Mouse (Mus musculus) MEL (cell line): Measurements from ENCODE around the gene Baiap2l1.

Source experiments
- BHLHE40 ChIP-seq: IDR thresholded peaks from 2 replicates; pipeline ENCODE4 v1.6.1; 2012; ENCODE audit warnings: low read depth, mild to moderate bottlenecking, inconsistent platforms, low read length, improper control_type of control experiment, borderline replicate concordance
- CTCF ChIP-seq, 3 experiments: IDR thresholded peaks in 2 of 3; conservative IDR thresholded peaks in 1 of 3; 2 replicates each; pipeline ENCODE4 v1.5.1; 2011 to 2012; ENCODE audit warnings: low read length in 3 of 3, low read depth in 2 of 3, mild to moderate bottlenecking in 2 of 3, improper control_type of control experiment in 1 of 3, inconsistent platforms in 1 of 3, mixed read lengths in 1 of 3, moderate library complexity in 1 of 3; ENCODE audit not compliant: control insufficient read depth in 1 of 3, insufficient read depth in 1 of 3, poor library complexity in 1 of 3, severe bottlenecking in 1 of 3
- EP300 ChIP-seq, 2 experiments: IDR thresholded peaks; 2 replicates each; pipeline ENCODE4 v1.6.1; 2011; ENCODE audit warnings: improper control_type of control experiment in 2 of 2, low read length in 2 of 2, low read depth in 1 of 2, mild to moderate bottlenecking in 1 of 2
- GATA1 ChIP-seq: IDR thresholded peaks from 2 replicates; pipeline ENCODE4 v1.6.1; 2011; ENCODE audit warnings: low read depth, low read length, improper control_type of control experiment
- MAFK ChIP-seq: IDR thresholded peaks from 2 replicates; pipeline ENCODE4 v1.6.1; 2011; ENCODE audit warnings: low read depth, mild to moderate bottlenecking, low read length, improper control_type of control experiment, borderline replicate concordance
- MAX ChIP-seq: IDR thresholded peaks from 2 replicates; pipeline ENCODE4 v1.6.1; 2011; ENCODE audit warnings: low read length, improper control_type of control experiment
- MEF2A ChIP-seq: IDR thresholded peaks from 2 replicates; pipeline ENCODE4 v1.6.1; 2014; ENCODE audit warnings: low read depth, mild to moderate bottlenecking, inconsistent platforms, low read length, improper control_type of control experiment; ENCODE audit not compliant: poor library complexity, insufficient replicate concordance, severe bottlenecking; ENCODE audit errors: extremely low read depth
- POLR2A ChIP-seq, 2 experiments: IDR thresholded peaks; 2 replicates each; pipeline ENCODE4 v1.6.1; 2011 to 2012; ENCODE audit warnings: low read length in 2 of 2, mild to moderate bottlenecking in 2 of 2, control low read depth in 1 of 2, improper control_type of control experiment in 1 of 2, low read depth in 1 of 2, moderate library complexity in 1 of 2; ENCODE audit not compliant: control insufficient read depth in 1 of 2, insufficient read depth in 1 of 2, poor library complexity in 1 of 2
- POLR2AphosphoS2 ChIP-seq: IDR thresholded peaks from 2 replicates; pipeline ENCODE4 v1.6.1; 2011; ENCODE audit warnings: low read length, improper control_type of control experiment
- TBP ChIP-seq: IDR thresholded peaks from 2 replicates; pipeline ENCODE4 v1.8.0; 2011; ENCODE audit warnings: low read depth, low read length, improper control_type of control experiment
- TCF12 ChIP-seq: IDR thresholded peaks from 2 replicates; pipeline ENCODE4 v1.6.1; 2014; ENCODE audit warnings: low read depth, mild to moderate bottlenecking, inconsistent platforms, low read length, improper control_type of control experiment, moderate library complexity
- ZC3H11A ChIP-seq: IDR thresholded peaks from 2 replicates; pipeline ENCODE4 v1.6.1; 2012; ENCODE audit warnings: low read depth, mild to moderate bottlenecking, inconsistent platforms, low read length, improper control_type of control experiment
- ZMIZ1 ChIP-seq: IDR thresholded peaks from 2 replicates; pipeline ENCODE4 v1.6.1; 2012; ENCODE audit warnings: low read depth, mild to moderate bottlenecking, inconsistent platforms, low read length, improper control_type of control experiment, moderate library complexity

DNA sequence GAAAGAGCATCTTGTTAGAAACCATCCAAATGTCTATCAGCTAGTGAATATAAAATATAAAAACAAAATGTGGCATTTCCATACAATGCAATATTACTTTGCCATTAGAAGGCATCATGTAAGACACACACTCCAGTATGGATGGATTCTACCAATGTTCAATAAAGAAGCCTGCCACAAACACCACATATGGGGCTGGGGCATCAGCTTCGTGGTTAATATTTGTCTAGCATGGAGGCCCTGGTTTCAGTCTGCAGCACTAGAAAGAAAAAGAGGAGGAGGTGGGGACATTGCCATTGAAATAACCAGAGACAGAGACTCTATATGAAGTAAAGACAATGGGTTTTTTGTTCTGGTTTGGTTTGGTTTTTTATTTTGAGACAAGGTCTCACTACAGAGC, 19.1 kb downstream of the Baiap2l1 start:
- TF ChIP-seq TCF12 (no peak), BHLHE40 (no peak), MAFK (no peak), CTCF (IDR thresholded peaks at IDR 0.05 in 2 of 3, conservative IDR thresholded peaks at IDR 0.05 in 1 of 3; ENCODE audit: control insufficient read depth in 1 of 3, insufficient read depth in 1 of 3, low read depth in 2 of 3, low read length in 3 of 3, poor library complexity in 1 of 3, severe bottlenecking in 1 of 3) (no peak), POLR2A (IDR thresholded peaks at IDR 0.05; ENCODE audit: control insufficient read depth in 1 of 2, insufficient read depth in 1 of 2, low read depth in 1 of 2, low read length in 2 of 2, poor library complexity in 1 of 2) (no peak), TBP (no peak), EP300 (IDR thresholded peaks at IDR 0.05; ENCODE audit: low read depth in 1 of 2, low read length in 2 of 2) (no peak), MAX (no peak), POLR2AphosphoS2 (no peak), ZC3H11A (no peak), ZMIZ1 (no peak), GATA1 (no peak), MEF2A (no peak)
